Mouse (Mus musculus) thymus, adult 2 months (tissue): Measurements from ENCODE around the gene Rin2. TPM values are rescaled to one million over a fixed set of nuclear protein-coding genes. Genes with fewer than 3 reads are reported as not detected.
"Not testable (repeated sequence)": the region's sequence is repeated elsewhere in the genome, so short reads cannot be mapped to it uniquely, and the experiment has no call there.

Experiments
- DNase-seq: peaks from one replicate; pipeline ENCODE4 v3.0.0; 2021
- H3K27ac ChIP-seq: fragments of 200-500 bp; 2 replicates; pipeline ENCODE4 v1.5.1; 2012; ENCODE audit warnings: low read length, control low read depth; ENCODE audit not compliant: control insufficient read depth, insufficient read depth
- H3K27me3 ChIP-seq: fragments of 200-500 bp; 2 replicates; pipeline ENCODE4 v1.6.1; 2012; ENCODE audit warnings: mild to moderate bottlenecking, low read length, moderate library complexity, mixed read lengths; ENCODE audit not compliant: control insufficient read depth, insufficient read depth
- H3K36me3 ChIP-seq: fragments of 200-500 bp; 2 replicates; pipeline ENCODE4 v1.6.1; 2012; ENCODE audit warnings: mild to moderate bottlenecking, low read length, moderate library complexity; ENCODE audit not compliant: control insufficient read depth, insufficient read depth
- H3K4me1 ChIP-seq: fragments of 200-500 bp; replicated peaks from 2 replicates; pipeline ENCODE4 v1.6.1; 2012; ENCODE audit warnings: low read length; ENCODE audit not compliant: control insufficient read depth, insufficient read depth
- H3K4me3 ChIP-seq: fragments of 200-500 bp; 2 replicates; pipeline ENCODE4 v1.5.1; 2012; ENCODE audit warnings: mild to moderate bottlenecking, low read length, control low read depth, moderate library complexity; ENCODE audit not compliant: control insufficient read depth, insufficient read depth
- CTCF ChIP-seq: fragments of 200-500 bp; IDR thresholded peaks from 2 replicates; pipeline ENCODE4 v1.5.1; 2012; ENCODE audit warnings: mild to moderate bottlenecking, control low read depth, low read length, moderate library complexity, borderline replicate concordance; ENCODE audit not compliant: control insufficient read depth, poor library complexity, insufficient read depth; ENCODE audit errors: extremely low read depth
- POLR2A ChIP-seq: fragments of 200-500 bp; IDR thresholded peaks from 2 replicates; pipeline ENCODE4 v1.6.1; 2012; ENCODE audit warnings: mild to moderate bottlenecking, low read length, control low read depth, moderate library complexity; ENCODE audit not compliant: control insufficient read depth, poor library complexity, insufficient read depth; ENCODE audit errors: extremely low read depth
- whole genome bisulfite sequencing: fragments of 180-500 bp; shearing (Covaris S2); methylation state at CpG from one replicate; pipeline ENCODE4 v1.1.7; 2018; 5-methylcytosine and 5-hydroxymethylcytosine counted together
- polyA plus RNA-seq: library from polyadenylated mRNA; depleted of rRNA; stranded (reverse); fragments of >200 nt; gene quantifications from 2 replicates; pipeline ENCODE4 v1.2.3, GENCODE M21; 2012

The Rin2 gene
- polyA plus RNA-seq, 1 experiment: 5.4 TPM

DNA sequence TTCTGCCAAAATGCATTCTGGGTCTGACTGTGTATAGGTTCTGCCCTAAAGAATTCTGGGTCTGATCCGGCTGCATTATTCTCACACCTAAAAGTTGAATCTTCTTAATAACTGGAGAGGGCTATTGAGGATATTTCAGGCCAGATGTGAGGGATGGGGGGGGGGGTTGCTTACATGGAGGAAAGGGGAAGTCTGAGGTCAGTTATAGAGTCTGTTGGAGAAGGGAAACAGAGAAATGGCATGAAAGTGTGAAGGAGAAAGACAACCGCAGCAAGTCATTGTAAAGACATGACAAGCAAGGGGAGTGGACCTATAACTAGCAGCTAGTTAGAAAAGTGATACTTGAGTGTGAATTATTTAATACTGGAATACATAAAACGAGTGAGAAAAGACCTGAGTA, 36.5 kb downstream of the Rin2 start:
- H3K4me3 ChIP-seq: no peak overlapping the region
- H3K27me3 ChIP-seq: no peaks in the 10 kb centered on the region
- no peak for DNase-seq
- TF ChIP-seq POLR2A (no peak), CTCF (no peak)
- H3K36me3 ChIP-seq: no peaks in the 10 kb centered on the region
- H3K4me1 ChIP-seq: no peaks in the 10 kb centered on the region
- WGBS: 45% methylated on average over 3 of the region's 3 CpGs
- H3K27ac ChIP-seq: no peak overlapping the region

DNA sequence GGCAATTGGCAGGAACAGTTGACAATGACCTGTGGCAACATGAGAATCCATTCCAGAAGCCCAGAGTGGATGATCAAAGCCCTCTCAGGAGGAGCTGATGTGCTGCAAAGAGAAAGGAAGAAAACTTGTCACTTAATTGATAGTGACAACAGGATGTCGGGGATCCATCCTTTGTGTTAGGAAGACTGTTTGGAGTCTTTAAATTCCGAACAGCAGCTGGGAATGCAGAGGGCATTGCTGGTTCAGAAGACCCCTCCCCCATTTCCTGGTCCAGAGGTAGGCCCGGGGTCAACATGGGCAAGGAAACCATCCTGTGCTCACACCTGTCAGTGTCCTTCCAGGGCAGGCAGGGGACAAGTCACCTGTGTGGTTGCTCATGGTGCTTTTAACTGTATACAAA, 37.0 kb downstream of the Rin2 start:
- Histone ChIP-seq H3K27ac (no peak overlapping the region), H3K4me1 (no peaks in the 10 kb centered on the region), H3K36me3 (no peaks in the 10 kb centered on the region), H3K27me3 (no peaks in the 10 kb centered on the region), H3K4me3 (no peak overlapping the region)
- 71% methylated on average over 3 of the region's 3 CpGs for WGBS
- no peak for DNase-seq
- TF ChIP-seq CTCF (no peak), POLR2A (no peak)

DNA sequence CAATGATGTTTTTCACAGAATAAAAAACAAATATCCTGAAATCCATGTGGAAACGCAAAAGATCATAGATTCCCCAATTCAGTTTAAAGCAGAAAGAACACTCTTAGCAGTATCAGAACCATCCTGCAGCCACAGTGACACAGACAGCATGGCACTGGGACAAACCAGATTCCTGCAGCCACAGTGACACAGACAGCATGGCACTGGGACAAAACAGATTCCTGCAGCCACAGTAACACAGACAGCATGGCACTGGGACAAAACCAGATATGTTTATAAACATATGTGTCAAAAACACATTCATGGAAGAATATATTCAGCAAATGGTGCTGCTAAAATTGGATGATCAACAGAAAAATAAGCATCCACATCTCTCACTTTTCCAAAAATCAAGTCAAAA, 42.5 kb downstream of the Rin2 start:
- Histone ChIP-seq H3K4me1 (no peaks in the 10 kb centered on the region), H3K36me3 (no peaks in the 10 kb centered on the region), H3K27me3 (no peaks in the 10 kb centered on the region), H3K27ac (no peak overlapping the region), H3K4me3 (no peak overlapping the region)
- no peak for DNase-seq
- 96% methylated on average over 1 of the region's 1 CpGs for WGBS
- TF ChIP-seq CTCF (no peak), POLR2A (no peak)

DNA sequence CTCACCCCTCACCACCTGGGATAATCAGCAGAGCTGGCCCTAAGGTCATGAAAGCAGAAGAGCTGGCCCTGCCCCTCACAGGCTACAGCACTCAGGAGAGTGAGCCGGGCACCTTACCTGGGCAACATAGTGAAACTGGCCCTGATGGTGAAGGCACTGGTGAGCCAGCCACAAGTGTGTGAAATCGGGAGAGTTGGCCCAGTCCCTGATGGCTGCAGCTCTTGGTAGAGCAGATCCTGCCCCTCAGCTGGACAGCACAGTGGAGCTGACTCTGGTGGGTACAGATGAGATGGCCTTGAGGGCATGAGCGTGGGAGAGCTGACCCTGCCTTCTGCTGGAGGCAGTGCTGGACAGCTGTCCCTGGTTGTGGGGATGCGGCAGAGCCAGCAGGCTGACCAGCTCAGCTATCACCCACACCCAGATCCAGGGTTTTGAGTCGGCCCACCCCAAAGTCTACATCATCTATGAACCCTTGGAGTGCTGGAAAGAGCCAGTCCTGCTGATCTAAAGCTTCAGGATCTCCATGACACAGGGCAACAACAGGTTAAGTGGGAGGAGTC, 43.7 kb downstream of the Rin2 start:
- TF ChIP-seq POLR2A: no peak
- no peak for DNase-seq
- Histone ChIP-seq H3K27ac (no peak overlapping the region), H3K36me3 (no peaks in the 10 kb centered on the region), H3K4me3 (no peak overlapping the region), H3K27me3 (no peaks in the 10 kb centered on the region), H3K4me1 (no peaks in the 10 kb centered on the region)
- whole genome bisulfite sequencing: 92% methylated on average over 5 of the region's 5 CpGs

DNA sequence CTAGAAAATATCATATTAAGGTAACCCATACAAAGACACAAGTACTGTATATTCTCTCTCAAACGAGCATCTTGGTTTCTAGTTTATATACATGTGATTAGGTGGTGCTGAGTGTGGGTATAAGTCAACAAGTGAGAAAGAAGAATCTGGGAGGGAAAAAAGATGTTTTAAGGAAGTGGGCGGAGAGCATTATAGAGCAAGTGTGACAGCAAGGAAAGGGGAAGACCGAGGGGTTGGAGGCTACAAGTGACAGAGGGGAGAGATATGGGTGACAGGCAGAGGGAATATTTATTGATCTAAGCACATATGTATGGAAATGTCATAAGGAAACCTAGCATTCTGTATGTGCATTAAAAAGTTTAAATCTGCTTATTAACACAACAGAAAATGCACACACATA, 45.1 kb downstream of the Rin2 start:
- H3K4me3 ChIP-seq: no peak overlapping the region
- H3K27me3 ChIP-seq: no peaks in the 10 kb centered on the region
- no peak overlapping the region for H3K27ac ChIP-seq
- TF ChIP-seq POLR2A (no peak), CTCF (no peak)
- no peaks in the 10 kb centered on the region for H3K4me1 ChIP-seq
- no peak for DNase-seq
- 8% methylated on average over 3 of the region's 3 CpGs for WGBS
- no peaks in the 10 kb centered on the region for H3K36me3 ChIP-seq

DNA sequence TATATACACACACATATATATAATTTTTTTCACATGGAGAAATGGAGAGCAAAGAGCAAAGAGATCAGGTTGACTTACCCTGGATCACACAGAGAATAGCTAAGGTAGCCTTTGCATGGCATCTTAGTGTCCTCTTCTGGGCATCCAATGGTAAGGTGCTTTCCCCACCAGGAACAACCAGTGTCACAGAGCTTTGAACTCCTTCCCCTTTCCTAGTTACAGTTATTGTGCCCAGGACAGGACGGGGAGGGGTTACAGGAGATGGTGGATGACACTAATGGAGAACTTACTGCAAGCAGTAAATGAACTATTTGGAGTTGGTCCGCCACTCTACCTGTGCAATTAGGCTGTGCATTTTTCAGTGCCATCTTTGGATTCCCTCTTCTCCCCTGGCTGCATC, 45.7 kb downstream of the Rin2 start:
- DNase-seq: no peak
- Histone ChIP-seq H3K4me3 (no peak overlapping the region), H3K36me3 (no peaks in the 10 kb centered on the region), H3K27ac (no peak overlapping the region), H3K27me3 (no peaks in the 10 kb centered on the region), H3K4me1 (no peaks in the 10 kb centered on the region)
- 63% methylated on average over 2 of the region's 2 CpGs for WGBS
- TF ChIP-seq POLR2A (no peak), CTCF (no peak)

DNA sequence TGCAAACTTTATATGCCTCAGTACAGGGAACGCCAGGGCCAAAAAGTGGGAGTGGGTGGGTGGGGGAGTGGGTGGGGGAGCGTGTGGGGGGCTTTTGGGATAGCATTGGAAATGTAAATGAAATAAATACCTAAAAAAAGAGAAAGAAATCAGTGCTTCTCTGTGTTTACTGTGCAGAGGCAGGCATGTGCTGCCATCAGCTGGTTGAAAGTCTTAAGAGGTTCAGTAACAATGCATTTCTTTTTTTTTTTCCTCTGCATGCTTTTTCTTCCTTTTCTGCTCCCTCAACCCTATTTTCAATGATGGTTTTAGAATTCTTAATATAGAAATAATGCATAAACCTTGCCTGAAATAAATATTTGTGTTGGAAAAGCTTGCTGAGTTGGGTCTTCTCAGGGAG, 47.3 kb downstream of the Rin2 start:
- H3K36me3 ChIP-seq, H3K4me1 ChIP-seq, DNase-seq, H3K4me3 ChIP-seq, H3K27ac ChIP-seq, H3K27me3 ChIP-seq: not testable (repeated sequence)
- WGBS: 91% methylated on average over 2 of the region's 2 CpGs

DNA sequence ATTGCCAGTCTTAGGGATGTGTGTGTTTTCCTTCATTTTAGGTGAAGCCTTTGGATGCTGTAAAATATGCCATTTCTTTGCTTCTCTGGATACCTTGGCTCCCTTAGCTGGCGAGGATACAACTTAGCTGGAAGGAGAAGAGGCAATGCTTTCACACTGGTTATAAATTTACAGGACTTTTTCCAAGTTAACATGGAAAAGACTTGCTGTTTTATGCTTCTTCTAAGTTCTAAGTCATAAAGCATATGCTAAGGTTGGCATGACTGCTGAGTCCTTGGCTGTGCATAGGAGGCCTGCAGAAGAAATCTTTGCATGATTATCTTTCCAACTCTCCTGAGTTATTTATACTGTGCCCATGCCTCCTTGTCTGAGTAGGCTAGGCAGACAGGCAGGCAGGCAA, 49.3 kb downstream of the Rin2 start:
- no peaks in the 10 kb centered on the region for H3K36me3 ChIP-seq
- H3K27ac ChIP-seq: no peak overlapping the region
- no peaks in the 10 kb centered on the region for H3K27me3 ChIP-seq
- H3K4me3 ChIP-seq: no peak overlapping the region
- H3K4me1 ChIP-seq: no peaks in the 10 kb centered on the region
- no peak for TF ChIP-seq CTCF
- TF ChIP-seq POLR2A: no peak
- 87% methylated on average over 1 of the region's 1 CpGs for WGBS
- DNase-seq: no peak
